Mouse (Mus musculus) heart, embryonic 11.5 days (tissue): Measurements from ENCODE around the gene 1700028P14Rik. TPM values are rescaled to one million over a fixed set of nuclear protein-coding genes. Genes with fewer than 3 reads are reported as not detected.

Source experiments
- ATAC-seq: fragments of 200-750 bp; cut with Nextera tagmentation; replicated peaks from 2 replicates; pipeline ENCODE4 v1.8.0; 2017; ENCODE audit warnings: moderate library complexity; ENCODE audit not compliant: insufficient number of reproducible peaks, low FRiP score, low TSS enrichment
- H3K27ac ChIP-seq: fragments of 300-500 bp; sonication (generic); 2 replicates; pipeline ENCODE4 v1.5.1; 2014; ENCODE audit warnings: mild to moderate bottlenecking, low read depth, low read length
- H3K27me3 ChIP-seq: fragments of 300-500 bp; sonication (generic); 2 replicates; pipeline ENCODE4 v1.6.1; 2014; ENCODE audit warnings: mild to moderate bottlenecking, low read length, mixed read lengths; ENCODE audit not compliant: control insufficient read depth, insufficient read depth
- H3K36me3 ChIP-seq: fragments of 300-500 bp; sonication (generic); 2 replicates; pipeline ENCODE4 v1.6.1; 2014; ENCODE audit warnings: mild to moderate bottlenecking, low read length, moderate library complexity, mixed read lengths; ENCODE audit not compliant: control insufficient read depth, insufficient read depth
- H3K4me1 ChIP-seq: fragments of 300-500 bp; sonication (generic); 2 replicates; pipeline ENCODE4 v1.6.1; 2014; ENCODE audit warnings: low read length; ENCODE audit not compliant: control insufficient read depth, insufficient read depth
- H3K4me2 ChIP-seq: fragments of 300-500 bp; sonication (generic); 2 replicates; pipeline ENCODE4 v1.6.1; 2014; ENCODE audit warnings: mild to moderate bottlenecking, moderate library complexity
- H3K4me3 ChIP-seq: fragments of 300-500 bp; sonication (generic); 2 replicates; pipeline ENCODE4 v1.5.1; 2014; ENCODE audit warnings: low read depth, low read length
- H3K9ac ChIP-seq: fragments of 300-500 bp; sonication (generic); 2 replicates; pipeline ENCODE4 v1.6.1; 2014; ENCODE audit warnings: mild to moderate bottlenecking, low read depth, low read length, moderate library complexity
- H3K9me3 ChIP-seq: fragments of 300-500 bp; sonication (generic); replicated peaks from 2 replicates; pipeline ENCODE4 v1.6.1; 2016; ENCODE audit warnings: low read length; ENCODE audit not compliant: control insufficient read depth
- WGBS: fragments of 180-500 bp; shearing (Covaris S2); extraction: QIAGEN DNeasy Blood & Tissue Kit; methylation state at CpG from one replicate; pipeline ENCODE4 v1.1.7; 2014; ENCODE audit not compliant: insufficient replicate concordance; 5-methylcytosine and 5-hydroxymethylcytosine counted together
- polyA plus RNA-seq: library from polyadenylated mRNA; unstranded; fragments of >200 nt; fragmentation: Nextera tagmentation; extraction: Ambion mirVana; gene quantifications from 2 replicates; pipeline ENCODE4 v1.2.1, GENCODE M21; 2014

1700028P14Rik gene
- polyA plus RNA-seq, 1 experiment from 2014 or later = not detected

DNA sequence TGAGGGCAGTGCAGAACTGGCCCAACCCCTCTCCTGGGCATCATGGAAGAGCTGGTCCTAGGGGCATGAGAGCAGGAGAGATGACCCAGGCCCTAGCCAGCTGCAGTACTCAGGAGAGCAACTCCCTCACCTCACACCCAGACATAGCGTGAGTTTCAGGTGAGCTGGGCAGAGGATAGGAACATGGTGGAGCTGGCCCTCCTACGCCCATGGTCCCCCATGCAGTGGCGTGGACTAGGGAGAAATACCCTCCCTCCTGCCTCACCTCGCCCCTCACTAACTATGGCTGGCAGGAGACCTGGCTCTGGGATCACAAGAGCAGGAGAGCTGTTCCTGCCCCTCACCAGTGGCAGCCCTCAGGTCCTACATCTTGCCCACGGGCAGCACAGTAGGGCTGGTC lies 8.8 kb downstream of the 1700028P14Rik start:
- Histone ChIP-seq H3K9ac (no peak overlapping the region), H3K36me3 (no peaks in the 10 kb centered on the region), H3K27ac (no peak overlapping the region), H3K27me3 (no peaks in the 10 kb centered on the region), H3K9me3 (no peaks in the 10 kb centered on the region), H3K4me3 (no peak overlapping the region), H3K4me2 (no peak overlapping the region), H3K4me1 (no peaks in the 10 kb centered on the region)
- WGBS = 84% methylated on average over 5 of the region's 5 CpGs
- no peak for ATAC-seq

DNA sequence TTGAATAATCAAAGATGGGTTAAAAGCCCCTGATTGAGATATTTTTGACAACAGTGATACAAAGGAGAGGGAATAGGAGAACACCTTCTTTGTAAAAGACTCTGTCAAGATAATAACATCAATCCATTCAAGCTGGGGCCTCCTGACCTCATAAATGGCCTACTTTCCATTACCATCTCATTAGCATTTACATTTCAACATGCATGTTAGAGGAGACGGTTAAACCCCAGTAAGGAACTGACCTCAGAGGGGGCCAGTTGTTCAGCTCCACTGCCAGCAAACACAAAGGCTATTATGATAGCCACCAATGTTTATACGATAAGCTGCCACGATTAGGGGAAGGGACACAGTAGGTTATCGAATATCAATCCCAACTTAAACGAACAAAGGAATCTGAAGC lies 15.8 kb downstream of the 1700028P14Rik start:
- H3K4me3 ChIP-seq = no peak overlapping the region
- no peaks in the 10 kb centered on the region for H3K27me3 ChIP-seq
- H3K4me1 ChIP-seq = no peaks in the 10 kb centered on the region
- ATAC-seq = no peak
- H3K4me2 ChIP-seq = no peak overlapping the region
- no peak overlapping the region for H3K27ac ChIP-seq
- WGBS = 77% methylated on average over 5 of the region's 5 CpGs
- H3K36me3 ChIP-seq = no peaks in the 10 kb centered on the region
- no peak overlapping the region for H3K9ac ChIP-seq
- H3K9me3 ChIP-seq = no peaks in the 10 kb centered on the region

DNA sequence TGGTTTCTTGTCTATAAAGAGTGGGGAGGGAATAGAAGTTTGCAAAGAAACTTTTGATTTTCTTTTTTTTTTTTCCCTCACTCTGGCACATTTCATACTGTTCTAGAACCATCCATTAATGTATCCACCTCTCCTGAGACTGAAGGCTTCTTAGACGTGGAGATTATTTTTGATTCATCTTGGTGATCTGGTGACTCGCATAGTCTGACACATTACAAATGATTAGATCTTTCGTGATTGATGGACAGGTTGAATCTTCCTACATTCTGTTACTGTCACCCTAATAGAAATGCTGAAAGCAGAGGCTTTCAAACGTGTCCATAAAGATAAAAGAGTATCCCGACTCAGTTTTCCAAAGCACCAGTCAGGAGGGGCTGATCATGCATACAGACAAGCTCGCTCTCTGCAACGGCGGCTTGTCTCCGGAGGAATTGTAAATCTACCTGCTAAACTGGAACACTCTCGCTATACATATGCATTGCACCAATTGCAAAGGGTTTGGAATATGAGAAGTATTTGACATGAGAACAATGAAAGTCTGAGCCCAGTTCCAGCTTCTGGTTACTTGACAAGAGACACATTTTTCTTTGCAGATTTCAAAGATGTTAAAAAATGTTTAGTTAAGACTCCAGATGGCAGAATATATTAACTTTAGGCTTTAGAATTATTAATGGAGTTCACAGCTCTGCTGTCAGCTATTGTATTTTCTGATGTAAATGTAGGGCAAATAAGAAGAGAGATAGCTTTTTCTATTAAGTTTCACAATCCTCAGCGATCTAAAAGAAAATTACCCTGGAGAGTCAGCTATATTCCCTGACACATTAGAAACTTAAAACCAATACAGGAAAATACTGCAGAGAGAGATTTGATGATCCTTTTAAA lies 20.8 kb downstream of the 1700028P14Rik start:
- Histone ChIP-seq H3K4me2 (no peak overlapping the region), H3K4me3 (no peak overlapping the region), H3K9ac (no peak overlapping the region), H3K27ac (no peak overlapping the region), H3K4me1 (no peaks in the 10 kb centered on the region), H3K27me3 (no peaks in the 10 kb centered on the region), H3K9me3 (no peaks in the 10 kb centered on the region), H3K36me3 (no peaks in the 10 kb centered on the region)
- WGBS = 76% methylated on average over 11 of the region's 11 CpGs
- no peak for ATAC-seq

DNA sequence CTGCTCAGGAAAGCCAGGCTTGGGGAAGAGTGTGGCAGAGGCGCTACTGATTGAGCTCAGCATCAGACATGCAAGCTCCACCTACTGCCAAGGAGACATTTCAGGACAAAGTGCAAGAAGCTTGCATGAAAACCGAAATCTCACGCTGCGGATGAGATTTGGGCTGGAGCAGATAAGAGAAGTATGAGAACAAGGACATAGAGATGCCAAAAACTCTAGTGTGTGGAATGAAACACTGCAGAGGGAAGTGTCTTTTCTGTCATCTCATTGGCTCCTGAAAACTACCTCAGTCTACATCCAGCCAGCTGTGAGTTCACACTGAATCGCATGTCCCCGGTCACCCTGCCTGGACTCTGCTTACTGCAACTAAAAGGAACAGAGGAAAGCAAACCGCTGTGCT lies 38.3 kb downstream of the 1700028P14Rik start:
- no peak for ATAC-seq
- H3K9ac ChIP-seq = no peak overlapping the region
- 62% methylated on average over 7 of the region's 7 CpGs for WGBS
- no peaks in the 10 kb centered on the region for H3K9me3 ChIP-seq
- no peak overlapping the region for H3K27ac ChIP-seq
- H3K4me2 ChIP-seq = no peak overlapping the region
- no peaks in the 10 kb centered on the region for H3K36me3 ChIP-seq
- H3K4me3 ChIP-seq = no peak overlapping the region
- H3K27me3 ChIP-seq = no peaks in the 10 kb centered on the region
- H3K4me1 ChIP-seq = no peaks in the 10 kb centered on the region

DNA sequence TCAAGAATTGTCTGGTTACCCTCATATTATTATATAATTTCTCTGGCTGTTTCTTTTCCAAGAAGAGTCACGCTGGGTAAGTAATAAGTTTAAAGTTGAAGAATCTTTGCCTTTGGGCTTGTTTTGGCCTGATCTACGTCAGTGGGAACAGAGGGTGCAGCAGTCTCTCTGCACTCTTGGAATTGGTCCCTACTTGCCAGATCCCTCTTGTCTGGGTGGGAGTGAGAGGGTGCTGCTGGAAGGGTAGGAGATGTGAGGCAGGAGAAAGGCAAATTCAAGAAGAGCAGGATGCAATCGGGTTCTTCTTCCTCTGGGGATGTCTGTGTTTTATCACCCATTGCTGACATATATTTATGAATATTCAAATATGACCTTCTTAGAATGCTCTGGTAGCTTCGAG lies 42.9 kb downstream of the 1700028P14Rik start:
- ATAC-seq = no peak
- no peaks in the 10 kb centered on the region for H3K36me3 ChIP-seq
- H3K9ac ChIP-seq = no peak overlapping the region
- H3K27ac ChIP-seq = no peak overlapping the region
- WGBS = 80% methylated on average over 4 of the region's 4 CpGs
- H3K4me2 ChIP-seq = no peak overlapping the region
- H3K4me3 ChIP-seq = no peak overlapping the region
- H3K4me1 ChIP-seq = no peaks in the 10 kb centered on the region
- H3K27me3 ChIP-seq = no peaks in the 10 kb centered on the region
- no peaks in the 10 kb centered on the region for H3K9me3 ChIP-seq

DNA sequence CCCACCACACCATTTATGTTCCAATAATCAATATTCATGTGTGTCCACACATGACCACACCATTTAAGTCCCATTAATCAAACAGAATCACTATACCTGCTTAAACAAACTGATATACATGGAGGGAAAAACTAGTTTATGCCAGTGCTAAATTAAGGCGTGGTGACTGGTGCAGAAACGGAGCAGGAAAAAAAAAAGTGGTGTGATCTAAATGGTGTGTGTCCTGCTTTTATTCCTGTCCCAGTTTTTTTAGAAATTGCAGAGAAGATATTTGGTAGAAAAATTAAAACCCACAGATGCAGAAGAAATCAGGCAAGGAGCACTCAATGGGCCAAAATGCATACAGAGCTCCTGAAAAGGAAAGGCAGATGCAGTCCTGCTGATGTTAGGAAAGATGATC lies 44.7 kb downstream of the 1700028P14Rik start:
- Histone ChIP-seq H3K36me3 (no peaks in the 10 kb centered on the region), H3K27ac (no peak overlapping the region), H3K4me2 (no peak overlapping the region), H3K9ac (no peak overlapping the region), H3K27me3 (no peaks in the 10 kb centered on the region), H3K4me3 (no peak overlapping the region), H3K9me3 (no peaks in the 10 kb centered on the region), H3K4me1 (no peaks in the 10 kb centered on the region)
- no peak for ATAC-seq
- 83% methylated on average over 2 of the region's 2 CpGs for WGBS

DNA sequence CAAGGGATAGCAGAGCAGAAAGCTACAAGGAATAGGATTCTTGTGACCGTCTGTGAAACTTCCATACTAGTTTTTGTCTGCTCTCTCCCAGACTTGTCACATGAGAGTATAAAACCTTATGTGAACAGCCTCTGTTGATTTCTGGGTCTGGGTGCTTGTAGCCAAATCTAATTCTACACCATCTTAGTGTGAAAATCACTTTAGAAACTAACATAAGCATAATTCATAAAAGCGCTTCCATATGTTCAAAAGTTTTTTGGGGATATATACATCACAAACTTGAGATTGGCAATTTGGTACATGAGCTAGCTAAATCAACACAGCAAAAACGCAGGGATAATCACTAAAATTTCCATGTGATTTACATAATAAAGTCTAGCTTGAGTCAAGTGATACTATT lies 57.7 kb downstream of the 1700028P14Rik start:
- no peak overlapping the region for H3K4me2 ChIP-seq
- no peak overlapping the region for H3K4me3 ChIP-seq
- 83% methylated on average over 3 of the region's 3 CpGs for WGBS
- no peaks in the 10 kb centered on the region for H3K4me1 ChIP-seq
- no peak for ATAC-seq
- no peaks in the 10 kb centered on the region for H3K27me3 ChIP-seq
- no peaks in the 10 kb centered on the region for H3K36me3 ChIP-seq
- H3K9ac ChIP-seq = no peak overlapping the region
- H3K9me3 ChIP-seq = no peaks in the 10 kb centered on the region
- H3K27ac ChIP-seq = no peak overlapping the region

DNA sequence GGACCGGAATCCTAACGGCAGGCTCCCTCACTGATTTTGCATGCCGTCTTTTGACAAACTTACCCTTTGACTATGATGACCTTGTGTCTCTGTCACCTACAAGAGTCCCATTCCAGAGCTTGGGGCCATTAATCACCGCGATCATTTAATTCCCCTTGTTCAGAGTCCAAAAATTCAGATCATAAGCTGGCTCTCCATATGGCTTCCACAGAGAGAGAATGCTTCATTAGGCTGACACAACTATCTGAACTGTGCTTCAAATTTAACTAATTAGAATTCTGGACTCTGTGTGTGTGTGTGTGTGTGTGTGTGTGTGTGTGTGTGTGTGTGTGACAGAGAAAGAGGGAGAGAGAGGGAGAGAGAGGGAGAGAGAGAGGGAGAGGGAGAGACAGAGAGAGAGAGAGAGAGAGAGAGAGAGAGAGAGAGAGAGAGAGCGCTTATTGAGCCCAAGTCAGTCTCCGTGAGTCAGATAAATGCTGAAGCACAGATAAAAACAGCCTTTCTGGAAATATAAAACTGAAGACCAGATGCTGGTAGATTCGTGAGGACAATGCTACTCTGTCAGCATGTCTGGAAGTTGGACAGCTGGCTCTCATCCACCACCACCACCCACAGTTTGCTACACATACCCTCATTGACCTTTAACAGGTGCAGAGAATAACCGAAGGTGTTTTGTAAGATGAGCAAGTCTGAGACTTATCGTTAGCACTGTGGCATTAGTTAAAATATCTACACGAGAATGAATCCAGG lies 73.8 kb downstream of the 1700028P14Rik start:
- H3K4me2 ChIP-seq = no peak overlapping the region
- H3K27me3 ChIP-seq = no peaks in the 10 kb centered on the region
- WGBS = 69% methylated on average over 11 of the region's 11 CpGs
- H3K9ac ChIP-seq = no peak overlapping the region
- H3K4me1 ChIP-seq = no peaks in the 10 kb centered on the region
- H3K4me3 ChIP-seq = no peak overlapping the region
- no peaks in the 10 kb centered on the region for H3K36me3 ChIP-seq
- ATAC-seq = no peak
- no peak overlapping the region for H3K27ac ChIP-seq
- no peaks in the 10 kb centered on the region for H3K9me3 ChIP-seq
